Mouse (Mus musculus): Measurements from ENCODE around the gene Pak7.

Pak7 gene

DNA sequence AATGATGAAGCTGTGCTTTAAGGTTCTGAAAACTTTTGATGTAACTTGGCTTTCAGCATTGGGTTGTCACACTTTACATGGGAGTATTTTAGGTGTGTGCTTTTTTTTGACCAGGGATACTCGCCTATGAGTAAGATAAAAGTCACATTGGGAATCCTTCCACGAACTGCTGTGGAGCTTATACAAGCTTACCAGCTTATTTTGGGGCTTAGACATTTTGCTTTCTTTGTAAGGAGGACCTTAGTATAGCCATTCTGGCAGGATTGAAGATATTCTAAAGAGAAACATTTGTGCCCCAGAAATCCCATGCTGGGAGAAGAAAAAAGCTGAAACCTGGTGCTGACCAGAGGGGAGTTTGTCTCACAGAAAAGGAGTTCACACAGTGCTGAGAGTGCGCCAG, 212.7 kb downstream of the Pak7 start:
- in situ Hi-C loops (cut with MboI; ENCODE audit: low sequenced_read_pairs): no loop called here

DNA sequence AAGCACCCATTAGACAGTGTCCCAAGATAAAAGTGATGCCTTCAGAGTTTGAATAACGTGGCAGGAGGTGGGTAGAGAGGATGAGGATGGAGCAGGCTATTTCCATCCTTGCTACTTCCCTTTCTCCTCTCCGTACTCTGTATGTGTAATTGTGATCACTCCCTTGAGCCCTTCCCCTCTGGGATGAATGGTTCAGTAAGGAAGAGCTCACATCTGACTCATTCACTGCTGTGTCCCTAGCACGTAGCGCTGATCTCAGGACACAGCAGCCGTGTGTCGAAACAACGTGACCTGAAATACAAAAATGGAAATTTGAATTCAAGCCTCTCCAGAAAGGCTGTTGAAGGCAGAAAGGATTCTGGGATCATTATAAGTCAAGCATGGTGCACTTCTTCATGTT, 237.0 kb downstream of the Pak7 start:
- in situ Hi-C loops (cut with MboI; ENCODE audit: low sequenced_read_pairs): no loop called here

DNA sequence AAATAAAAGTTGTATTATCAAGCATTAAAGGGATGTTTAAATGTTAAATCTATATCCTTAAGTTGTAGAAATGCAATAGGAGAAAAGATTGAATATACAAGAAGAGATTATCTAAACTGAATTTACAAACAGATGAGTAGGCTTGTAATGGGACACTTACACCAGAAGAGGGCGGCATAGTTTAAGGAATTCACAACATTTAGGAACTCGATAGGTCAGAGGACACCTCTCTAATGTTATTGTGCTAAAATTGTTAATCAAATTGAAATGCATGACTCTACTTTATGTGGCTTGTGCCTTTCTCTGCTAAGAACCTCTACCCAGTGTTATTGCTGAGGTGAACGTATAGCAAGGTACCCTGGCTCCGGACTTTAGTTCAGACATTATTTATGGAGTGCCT, 238.2 kb downstream of the Pak7 start:
- in situ Hi-C loops (cut with MboI; ENCODE audit: low sequenced_read_pairs): no loop called here

DNA sequence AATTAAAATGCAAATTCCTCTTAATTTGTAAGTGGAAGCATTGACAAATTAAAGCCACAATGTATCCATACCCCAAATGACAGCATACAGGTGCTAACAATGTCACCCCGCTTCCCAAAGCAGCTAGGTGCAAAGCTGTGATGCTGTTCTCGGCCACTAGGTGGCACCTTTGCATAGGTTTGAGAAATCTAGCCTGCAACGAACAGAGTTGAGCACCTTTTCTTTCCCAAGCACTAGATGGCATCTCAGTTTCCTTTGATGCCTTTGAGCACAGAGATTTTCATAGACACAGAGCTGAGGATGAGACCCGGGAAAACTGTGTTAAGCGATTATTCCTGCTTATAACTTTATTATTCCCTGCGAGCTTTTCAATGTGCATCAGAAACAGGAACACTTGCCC, 238.8 kb downstream of the Pak7 start:
- in situ Hi-C loops (cut with MboI; ENCODE audit: low sequenced_read_pairs): no loop called here

DNA sequence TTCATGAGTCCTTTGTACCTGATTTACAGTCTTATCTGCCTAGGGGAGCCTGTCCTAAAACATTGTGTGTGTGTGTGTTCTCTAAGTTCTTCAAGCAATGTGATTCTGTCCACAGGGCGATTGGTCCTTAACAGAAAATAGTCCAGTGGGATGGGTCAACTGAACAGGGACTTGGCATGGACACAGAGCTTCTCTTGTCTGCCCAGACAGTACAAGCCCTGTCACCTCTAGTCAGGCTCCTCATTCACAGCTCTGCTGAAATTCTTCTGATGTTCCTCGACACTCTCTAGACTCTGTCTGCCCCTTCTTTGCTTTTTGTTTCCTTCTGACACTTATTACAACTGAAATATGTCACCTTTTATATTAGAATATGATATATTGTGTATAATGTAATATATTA, 247.0 kb downstream of the Pak7 start:
- in situ Hi-C loops (cut with MboI; ENCODE audit: low sequenced_read_pairs): no loop called here

DNA sequence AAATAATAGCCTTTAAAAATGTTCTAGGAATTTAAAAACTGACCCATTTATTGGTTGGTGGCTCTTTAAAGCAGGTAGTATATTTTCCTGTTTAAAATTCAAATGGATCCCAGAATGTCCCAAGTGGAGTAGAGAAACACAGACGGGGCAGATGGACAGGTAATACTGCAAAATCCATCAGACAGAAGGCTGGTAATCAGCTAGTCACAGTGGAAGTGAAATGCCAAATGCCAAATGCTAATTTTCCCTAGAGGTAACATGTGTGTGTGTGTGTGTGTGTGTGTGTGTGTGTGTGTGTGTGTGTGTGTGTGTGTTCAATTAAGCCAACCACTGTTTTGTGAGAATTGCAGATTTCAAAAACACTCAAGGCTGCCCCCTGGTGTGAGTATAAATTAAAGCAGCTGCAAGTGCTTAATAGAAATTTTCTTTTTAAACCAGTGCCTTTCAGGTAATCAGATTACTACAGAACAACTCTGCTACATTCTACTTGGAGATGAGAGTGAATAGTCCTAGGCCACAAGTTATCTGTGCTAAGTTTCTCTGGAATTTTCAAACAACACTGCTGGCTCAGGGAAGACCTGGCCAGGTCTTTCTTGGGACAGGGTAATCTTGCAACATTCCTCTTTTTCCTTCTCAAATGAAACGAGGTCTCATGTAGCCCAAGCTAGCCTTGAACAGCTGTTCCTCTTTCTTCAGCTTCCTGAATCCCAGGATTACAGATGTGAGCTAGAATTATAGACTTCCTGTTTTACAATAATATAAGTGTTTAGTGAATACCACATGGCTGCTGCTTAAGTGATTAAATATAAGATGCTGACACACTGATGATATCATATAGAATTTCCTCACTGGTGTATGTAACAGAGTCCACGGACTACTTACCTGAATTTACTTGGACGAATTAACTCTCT, 248.4 kb downstream of the Pak7 start:
- in situ Hi-C loops (cut with MboI; ENCODE audit: low sequenced_read_pairs): no loop called here

DNA sequence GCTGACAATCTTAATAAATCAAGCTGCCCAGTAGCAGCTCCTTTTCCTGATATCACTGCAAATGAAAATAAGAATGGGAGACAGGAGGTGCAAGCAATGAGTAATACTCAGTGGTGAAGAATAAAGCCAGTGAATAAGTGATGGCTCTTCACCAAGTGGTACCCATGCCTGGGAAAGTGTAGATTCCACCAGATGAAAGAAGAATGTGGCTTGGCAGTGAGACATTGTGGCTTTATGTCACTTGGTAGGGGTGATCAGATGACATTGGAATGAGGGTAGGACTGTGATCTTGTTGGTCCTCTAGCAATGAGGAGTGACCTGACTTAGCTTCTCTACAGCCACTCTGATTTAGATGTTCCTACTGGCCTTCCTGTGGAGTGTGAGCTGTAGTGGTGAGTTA, 249.3 kb downstream of the Pak7 start:
- in situ Hi-C loops (cut with MboI; ENCODE audit: low sequenced_read_pairs): no loop called here

DNA sequence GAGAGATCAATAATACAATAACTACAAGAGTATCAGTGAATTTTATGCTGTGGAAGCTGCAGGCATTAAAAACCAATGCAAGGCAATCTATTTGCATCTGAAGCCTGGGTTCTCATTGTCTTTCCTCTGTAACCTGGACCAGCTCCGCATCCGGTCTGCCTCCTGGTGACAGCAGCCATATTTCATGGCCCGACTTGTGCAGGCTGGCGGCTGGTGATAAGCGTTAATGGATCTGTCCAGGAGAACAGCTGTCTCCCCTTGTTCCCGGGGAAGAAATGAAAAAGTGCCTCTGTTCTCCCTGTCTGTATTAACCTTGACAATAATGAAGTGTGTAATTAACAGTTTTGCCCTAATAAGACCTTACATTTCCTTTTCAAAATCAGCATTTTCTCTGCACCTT, 265.9 kb downstream of the Pak7 start:
- in situ Hi-C loops (cut with MboI; ENCODE audit: low sequenced_read_pairs): no loop called here

DNA sequence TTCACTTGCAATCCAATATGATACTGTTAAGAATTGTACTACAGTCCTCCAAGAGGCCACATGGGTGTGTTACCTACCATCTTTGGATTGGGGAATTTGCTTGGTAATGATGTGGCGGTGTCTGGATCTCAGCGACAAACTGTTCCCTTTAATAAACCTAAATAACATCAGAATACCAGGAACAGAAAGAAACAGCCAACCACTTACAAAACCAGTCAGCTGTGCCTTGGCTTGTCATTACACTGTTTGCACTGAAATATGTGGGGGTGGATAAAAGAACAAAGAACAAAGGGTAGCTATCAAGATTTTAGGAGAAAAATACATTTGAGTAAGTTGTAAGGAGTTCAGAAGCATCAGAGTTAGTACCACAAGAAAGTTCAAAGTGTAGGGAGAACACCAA, 269.8 kb downstream of the Pak7 start:
- in situ Hi-C loops (cut with MboI; ENCODE audit: low sequenced_read_pairs): no loop called here

DNA sequence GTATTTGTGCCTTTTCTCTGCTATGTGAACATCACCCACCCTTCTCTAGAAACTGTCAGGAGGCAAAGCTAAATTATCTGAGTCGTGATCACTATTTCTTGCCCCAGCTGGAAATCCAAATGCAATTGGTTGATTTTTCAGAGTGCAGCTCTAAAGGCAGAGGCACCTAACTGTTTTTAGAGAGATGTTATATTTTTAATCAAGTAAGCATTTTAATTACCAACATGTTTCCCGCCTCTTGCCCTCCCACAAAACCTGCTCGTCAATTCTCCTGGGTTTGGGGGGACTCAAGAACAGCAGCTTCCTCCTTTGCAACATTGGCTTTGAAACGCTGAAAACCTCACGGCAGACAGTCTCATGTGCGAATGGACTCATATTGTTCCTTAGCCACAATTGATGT, 274.4 kb downstream of the Pak7 start:
- in situ Hi-C loops (cut with MboI; ENCODE audit: low sequenced_read_pairs): no loop called here

DNA sequence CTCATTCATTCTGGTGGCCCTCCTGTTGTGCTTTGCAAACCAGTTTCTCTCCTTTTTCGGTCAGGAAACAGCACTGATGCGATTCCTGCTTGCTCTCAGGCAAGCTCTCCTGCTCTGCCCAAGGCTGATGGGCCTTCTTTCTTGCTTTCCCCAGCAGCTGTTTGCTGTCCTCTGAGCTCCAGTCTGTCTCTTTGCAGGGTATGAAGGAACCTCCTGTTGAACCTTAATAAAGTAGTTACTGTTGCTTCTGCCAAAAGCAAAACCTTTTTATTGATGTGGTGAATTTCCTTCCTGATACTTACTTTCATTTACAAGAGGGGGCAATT, 278.8 kb downstream of the Pak7 start:
- in situ Hi-C loops (cut with MboI; ENCODE audit: low sequenced_read_pairs): no loop called here

DNA sequence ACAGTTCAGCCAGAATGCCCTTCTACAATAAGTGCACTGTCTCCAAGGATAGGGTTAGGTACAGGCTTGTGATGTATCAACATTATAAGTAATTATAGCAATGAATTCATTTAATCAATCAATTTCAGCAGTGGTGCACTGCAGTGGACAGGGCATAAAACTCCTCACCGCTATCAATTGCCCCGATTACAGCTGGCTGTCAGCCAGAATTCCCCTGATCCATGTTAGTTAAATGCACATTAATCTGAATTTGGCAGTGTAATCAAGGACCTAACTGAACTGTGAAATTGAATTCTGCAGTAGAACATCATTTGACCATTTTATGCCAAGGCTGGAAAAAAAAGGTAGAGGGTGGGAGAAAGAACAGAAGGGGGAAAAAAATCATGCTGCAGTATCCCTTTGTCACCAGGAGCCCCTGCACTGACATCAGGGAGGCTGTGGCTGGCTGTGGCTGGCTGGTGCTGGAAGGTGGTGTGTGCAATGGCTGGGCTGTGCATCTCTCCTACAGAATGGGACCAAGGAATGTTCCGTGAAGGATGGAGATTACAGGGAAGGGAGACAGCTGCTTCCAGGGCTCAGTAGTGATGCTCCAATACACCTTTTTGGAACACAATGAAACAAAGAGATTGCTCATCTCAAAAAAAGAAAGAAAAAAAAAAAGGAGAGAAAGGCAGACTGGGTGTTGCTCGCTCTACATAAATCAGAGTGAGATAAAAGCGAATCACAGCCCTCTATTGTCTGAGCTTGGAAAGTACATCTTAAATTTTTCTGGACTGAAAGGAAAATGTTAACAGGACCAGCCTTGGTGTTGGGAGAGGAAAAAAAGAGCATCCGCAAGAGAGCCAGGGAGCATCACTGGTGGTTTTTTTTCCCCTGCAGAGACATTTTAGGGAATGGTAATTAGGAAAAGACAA, 279.4 kb downstream of the Pak7 start:
- in situ Hi-C loops (cut with MboI; ENCODE audit: low sequenced_read_pairs): no loop called here

DNA sequence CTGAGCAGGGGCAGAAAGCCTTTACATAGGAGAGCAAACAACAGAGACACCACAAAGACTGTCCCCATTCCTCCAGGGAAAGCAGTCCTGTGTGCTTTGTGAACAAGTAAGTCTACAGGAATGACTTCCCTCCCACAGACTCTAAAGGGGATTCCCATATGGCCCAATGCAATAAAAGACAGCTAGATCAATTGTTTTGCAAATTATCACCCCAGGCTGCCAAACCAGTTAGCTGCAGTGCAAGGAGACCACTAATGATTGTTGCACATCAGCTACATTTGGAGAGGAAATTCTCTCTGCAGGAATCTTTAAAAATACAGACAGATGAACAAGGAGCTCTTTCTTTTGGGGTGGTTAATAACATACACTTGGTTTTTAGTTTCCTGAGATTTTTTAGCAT, 280.2 kb downstream of the Pak7 start:
- in situ Hi-C loops (cut with MboI; ENCODE audit: low sequenced_read_pairs): no loop called here

DNA sequence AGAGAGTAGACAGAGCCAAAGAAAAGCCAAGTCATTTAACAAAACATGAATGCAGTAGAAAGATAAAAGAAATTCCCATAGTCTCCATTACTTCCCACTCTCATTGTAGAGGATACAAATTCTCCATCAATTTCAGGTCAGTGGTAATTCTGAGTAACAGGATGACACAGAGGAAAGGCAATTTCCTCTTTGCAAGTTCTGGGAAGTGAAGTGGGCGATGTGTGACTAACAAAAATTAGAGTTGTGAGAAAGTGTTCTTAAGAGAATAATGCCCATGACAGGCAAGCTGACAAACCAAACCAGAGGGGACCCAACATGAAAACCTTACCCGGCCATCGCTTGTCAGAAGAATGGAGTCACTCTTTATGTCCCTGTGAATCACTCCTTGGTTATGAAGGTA, 290.6 kb downstream of the Pak7 start:
- in situ Hi-C loops (cut with MboI; ENCODE audit: low sequenced_read_pairs): no loop called here

DNA sequence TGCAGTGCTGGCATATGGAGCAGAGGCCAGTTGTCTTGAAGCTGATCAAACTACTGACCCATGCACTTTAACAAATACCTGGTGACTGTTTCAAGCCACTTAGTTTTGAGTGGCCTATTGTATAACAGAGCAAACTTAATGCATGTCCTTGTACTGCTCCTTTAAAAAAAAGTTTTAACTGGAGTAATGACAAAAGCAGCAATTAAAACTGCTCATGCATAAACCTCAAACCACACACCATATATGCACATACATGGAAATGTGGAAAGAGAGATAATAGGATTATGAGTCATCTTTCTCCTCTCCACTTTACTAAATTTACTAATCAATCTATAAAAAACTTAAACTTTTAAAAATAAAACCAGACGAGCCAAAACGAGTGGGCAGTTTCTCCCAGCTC, 291.8 kb downstream of the Pak7 start:
- in situ Hi-C loops (cut with MboI; ENCODE audit: low sequenced_read_pairs): no loop called here

DNA sequence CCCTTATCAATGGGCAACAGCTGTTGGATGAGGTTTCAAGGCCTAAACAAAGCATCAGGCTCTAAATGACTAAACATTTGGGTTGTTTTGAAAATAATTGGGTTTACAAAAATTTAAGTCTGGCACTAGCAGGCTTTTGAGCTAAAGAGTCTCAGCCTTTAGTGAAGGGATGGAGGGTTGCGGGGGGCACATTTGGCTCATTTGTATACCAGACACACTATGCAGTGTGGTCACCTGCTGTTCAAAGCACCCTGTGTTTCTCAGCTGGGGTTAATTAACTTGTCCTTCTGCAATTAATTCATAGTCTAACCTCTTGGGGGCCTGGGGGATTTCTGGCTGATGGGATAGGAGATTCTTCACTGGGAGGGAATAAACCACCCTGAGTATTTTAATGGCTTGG, 323.4 kb downstream of the Pak7 start:
- in situ Hi-C loops (cut with MboI; ENCODE audit: low sequenced_read_pairs): no loop called here

DNA sequence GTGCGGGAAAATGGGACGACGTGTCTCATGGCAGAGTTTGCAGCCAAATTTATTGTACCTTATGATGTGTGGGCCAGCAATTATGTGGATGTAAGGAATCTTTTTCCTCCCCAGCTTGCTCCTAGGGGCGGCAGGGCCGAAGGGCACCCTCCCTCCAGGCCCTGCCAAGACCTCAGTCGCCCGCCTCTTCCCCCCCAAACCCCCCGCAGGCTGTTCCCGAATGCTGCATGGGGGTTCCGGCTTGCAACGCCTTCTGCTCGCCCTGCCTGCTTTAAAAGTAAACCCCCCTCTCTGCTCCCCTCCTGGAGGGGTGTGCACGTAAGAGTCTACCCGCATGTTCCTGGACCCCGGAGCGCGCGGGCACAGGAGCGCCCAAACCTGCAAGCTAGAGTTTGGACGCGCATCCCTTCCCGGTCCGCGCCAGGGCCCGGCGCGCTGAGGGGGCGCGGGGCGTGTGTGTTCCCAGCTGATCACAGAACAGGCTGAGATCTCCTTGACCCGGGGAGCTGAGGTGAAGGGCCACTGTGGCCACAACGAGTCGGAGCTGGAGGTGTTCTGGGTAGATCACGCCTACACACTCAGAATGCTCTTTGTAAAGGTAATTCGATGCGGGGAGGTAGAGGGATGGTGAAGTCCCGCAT, 328.6 kb downstream of the Pak7 start:
- in situ Hi-C loops (cut with MboI; ENCODE audit: low sequenced_read_pairs): no loop called here

DNA sequence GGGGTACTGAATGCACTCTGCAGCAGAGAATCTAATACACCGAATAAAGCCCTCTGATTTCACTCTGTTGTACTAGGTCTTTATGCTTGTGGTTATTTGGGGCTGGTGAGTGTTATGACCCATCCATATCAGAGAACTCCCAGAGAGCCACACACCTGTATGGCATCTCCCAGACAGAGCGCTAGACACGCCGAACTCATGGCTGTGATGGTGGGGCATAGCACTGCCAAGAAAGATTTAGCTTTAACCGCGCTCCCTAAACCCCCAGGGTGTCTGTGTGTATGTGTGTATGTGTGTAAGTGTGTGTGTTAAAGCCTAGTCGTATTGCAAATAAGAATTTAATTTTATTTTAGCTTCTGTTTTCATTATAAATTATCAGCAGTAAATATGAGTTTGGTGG, 329.4 kb downstream of the Pak7 start:
- in situ Hi-C loops (cut with MboI; ENCODE audit: low sequenced_read_pairs): no loop called here

DNA sequence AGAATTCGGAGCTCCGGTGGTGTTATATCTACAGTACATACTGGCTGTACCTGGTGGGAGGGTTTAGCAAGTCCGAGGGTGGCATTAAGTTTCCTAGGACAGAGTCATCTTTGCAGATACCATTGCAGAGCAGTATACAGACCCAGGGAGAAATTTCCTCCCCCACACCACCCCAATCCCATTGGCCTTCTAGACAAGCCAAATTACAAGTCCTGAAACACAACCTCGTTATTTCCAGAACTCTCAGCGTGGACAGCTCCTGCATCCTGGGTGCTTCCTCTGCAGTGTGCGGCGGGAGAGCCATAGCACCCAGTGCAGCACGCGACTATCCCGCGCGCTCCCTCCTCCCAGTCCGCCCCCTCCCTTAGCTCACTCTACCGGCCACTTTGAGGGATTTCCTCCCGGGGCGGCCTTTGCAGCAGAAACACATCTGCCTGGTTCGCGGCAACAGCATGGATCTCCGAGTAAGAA, 329.9 kb downstream of the Pak7 start:
- in situ Hi-C loops (cut with MboI; ENCODE audit: low sequenced_read_pairs): no loop called here

DNA sequence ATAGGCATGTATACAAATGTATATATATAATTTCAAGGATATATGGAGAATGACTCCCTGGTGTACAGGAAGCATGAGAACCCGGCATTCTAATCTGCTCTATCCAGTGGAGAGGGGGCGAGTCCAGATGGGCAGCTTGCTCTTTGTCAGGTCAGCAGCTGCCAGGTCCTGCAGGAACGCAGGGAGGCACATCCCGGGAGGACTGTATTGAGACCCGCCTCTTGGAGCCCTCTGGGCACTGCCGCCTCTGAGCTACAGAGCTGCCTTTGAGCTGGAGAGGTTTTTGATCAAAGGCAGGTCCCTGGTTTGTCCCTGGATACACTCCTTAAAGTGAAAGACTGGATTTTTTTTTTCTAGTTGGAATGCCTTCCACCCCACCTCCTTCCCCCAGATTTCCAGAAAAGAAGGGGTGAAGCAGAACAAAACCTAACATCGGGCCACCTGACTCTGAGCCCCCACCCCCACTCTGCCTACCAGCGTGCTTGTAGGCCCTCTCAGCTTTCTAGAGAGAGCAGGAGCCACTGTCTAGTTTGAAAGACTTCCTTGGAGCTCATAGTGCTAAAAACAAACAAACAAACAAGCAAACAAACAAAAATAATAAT, 336.0 kb downstream of the Pak7 start, which contains the start of gene Lamp5:
Gene Lamp5, plus strand, starts transcription at position 552 of the 602 bp plus-strand sequence.
- in situ Hi-C loops (cut with MboI; ENCODE audit: low sequenced_read_pairs): no loop called here

Measured in CH12F3 (cell line).